Mouse (Mus musculus) forebrain, embryonic 16.5 days (tissue): ENCODE measurements around the gene 4930578G10Rik. TPM values are rescaled to one million over a fixed set of nuclear protein-coding genes. Genes with fewer than 3 reads are reported as not detected.

Experiments
- ATAC-seq: fragments of 200-750 bp; cut with Nextera tagmentation; 2 replicates; pipeline ENCODE4 v1.8.0; 2017; ENCODE audit warnings: mild to moderate bottlenecking, moderate library complexity
- H3K27ac ChIP-seq: fragments of 300-500 bp; sonication (generic); 2 replicates; pipeline ENCODE4 v1.5.1; 2014; ENCODE audit warnings: low read length, control low read depth
- H3K27me3 ChIP-seq: fragments of 300-500 bp; sonication (generic); replicated peaks from 2 replicates; pipeline ENCODE4 v1.6.1; 2014; ENCODE audit warnings: low read length; ENCODE audit not compliant: control insufficient read depth, insufficient read depth
- H3K36me3 ChIP-seq: fragments of 300-500 bp; sonication (generic); 2 replicates; pipeline ENCODE4 v1.6.1; 2014; ENCODE audit not compliant: control insufficient read depth, insufficient read depth
- H3K4me1 ChIP-seq: fragments of 300-500 bp; sonication (generic); replicated peaks from 2 replicates; pipeline ENCODE4 v1.6.1; 2014; ENCODE audit warnings: low read length; ENCODE audit not compliant: control insufficient read depth, insufficient read depth
- H3K4me2 ChIP-seq: fragments of 300-500 bp; sonication (generic); 2 replicates; pipeline ENCODE4 v1.6.1; 2014; ENCODE audit warnings: mild to moderate bottlenecking, low read length, control low read depth
- H3K4me3 ChIP-seq: fragments of 300-500 bp; sonication (generic); replicated peaks from 2 replicates; pipeline ENCODE4 v1.5.1; 2014; ENCODE audit warnings: mild to moderate bottlenecking, low read length, control low read depth
- H3K9ac ChIP-seq: fragments of 300-500 bp; sonication (generic); replicated peaks from 2 replicates; pipeline ENCODE4 v1.6.1; 2014; ENCODE audit warnings: low read depth, low read length, control low read depth
- H3K9me3 ChIP-seq: fragments of 300-500 bp; sonication (generic); 2 replicates; pipeline ENCODE4 v1.6.1; 2016; ENCODE audit warnings: low read length; ENCODE audit not compliant: control insufficient read depth
- WGBS: fragments of 180-500 bp; shearing (Covaris S2); extraction: QIAGEN DNeasy Blood & Tissue Kit; methylation state at CpG from one replicate; pipeline ENCODE4 v1.1.7; 2014; 5-methylcytosine and 5-hydroxymethylcytosine counted together
- polyA plus RNA-seq: library from polyadenylated mRNA; unstranded; fragments of >200 nt; fragmentation: Nextera tagmentation; extraction: Ambion mirVana; gene quantifications from 2 replicates; pipeline ENCODE4 v1.2.1, GENCODE M21; 2015

Gene 4930578G10Rik
- polyA plus RNA-seq, 1 experiment from 2014 or later, result not detected

DNA sequence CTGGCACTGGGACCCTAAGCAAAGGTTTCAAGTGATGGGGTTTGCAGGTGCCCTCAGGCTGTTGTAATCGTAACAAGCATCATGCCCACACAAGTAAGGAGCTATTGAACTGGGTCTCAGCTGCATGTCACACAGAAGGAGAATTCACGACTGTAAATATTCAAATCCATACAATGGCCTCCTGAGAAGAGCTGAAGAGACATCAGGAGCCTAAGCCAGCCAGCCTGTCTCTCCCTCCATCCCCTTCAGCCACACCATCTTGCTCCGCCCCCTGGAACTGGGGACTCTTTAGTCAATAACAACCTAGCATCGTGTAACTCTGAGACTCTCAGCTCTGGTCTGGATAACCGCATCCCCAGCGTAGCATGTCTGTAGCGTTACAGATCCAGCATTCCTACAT is 155.8 kb downstream of the 4930578G10Rik start:
- Histone ChIP-seq H3K4me2 (no peak overlapping the region), H3K27me3 (no peaks in the 10 kb centered on the region), H3K4me3 (no peak overlapping the region), H3K27ac (no peak overlapping the region), H3K4me1 (0 out of 2 replicates have a peak, but pooled peaks cover 6% of the 10 kb centered on the region), H3K9me3 (no peaks in the 10 kb centered on the region), H3K36me3 (no peaks in the 10 kb centered on the region), H3K9ac (no peak overlapping the region)
- 66% methylated on average over 7 of the region's 7 CpGs for WGBS
- no peak for ATAC-seq

DNA sequence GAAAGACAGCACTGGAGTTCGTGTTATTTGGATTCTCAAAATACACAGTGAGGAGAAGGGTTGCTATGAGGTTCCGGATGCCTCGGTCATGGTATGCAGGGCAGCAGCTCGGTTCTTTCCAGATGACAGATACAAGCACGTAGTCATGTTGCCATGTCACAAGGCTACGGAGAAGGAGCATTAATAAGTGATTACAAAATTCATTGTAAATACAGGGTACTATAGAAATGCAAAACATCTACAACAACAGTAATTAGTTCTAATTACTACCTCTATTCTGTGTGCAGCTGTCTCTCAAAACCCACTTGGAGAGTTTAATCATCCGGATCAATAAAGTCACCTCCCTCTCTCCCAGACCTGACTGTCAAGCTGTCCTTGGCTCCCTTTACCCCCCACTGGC is 159.8 kb downstream of the 4930578G10Rik start:
- Histone ChIP-seq H3K4me2 (no peak overlapping the region), H3K36me3 (no peaks in the 10 kb centered on the region), H3K9ac (no peak overlapping the region), H3K4me1 (0 out of 2 replicates have a peak, but pooled peaks cover 6% of the 10 kb centered on the region), H3K27me3 (no peaks in the 10 kb centered on the region), H3K4me3 (no peak overlapping the region), H3K27ac (no peak overlapping the region), H3K9me3 (no peaks in the 10 kb centered on the region)
- ATAC-seq, result peak; percentile 75
- WGBS, result 17% methylated on average over 7 of the region's 7 CpGs

Other genes starting within 250 kb of the 4930578G10Rik start
- gene Fam205a2, start 207.4 kb upstream of the 4930578G10Rik start, polyA plus RNA-seq, result not detected in 2 replicates
- not detected in 2 replicates for gene Gm10591, start 123.3 kb upstream of the 4930578G10Rik start, polyA plus RNA-seq
- not detected in 2 replicates for gene Gm2564, start 105.8 kb upstream of the 4930578G10Rik start, polyA plus RNA-seq
- not detected in 2 replicates for gene Ccl27b, start 80.3 kb upstream of the 4930578G10Rik start, polyA plus RNA-seq
- not detected in 2 replicates for gene Il11ra2, start 73.7 kb upstream of the 4930578G10Rik start, polyA plus RNA-seq
- not detected in 2 replicates for gene Ccl19, start 21.0 kb downstream of the 4930578G10Rik start, polyA plus RNA-seq
- gene Ccl21a, start 38.4 kb downstream of the 4930578G10Rik start, polyA plus RNA-seq, result 0.58 and 0.62 TPM in 2 replicates
- gene Fam205a1, start 118.3 kb downstream of the 4930578G10Rik start, polyA plus RNA-seq, result 0.15 TPM in 1 of 2 replicates, not detected in the other
- gene Gm12394, start 121.2 kb downstream of the 4930578G10Rik start, polyA plus RNA-seq, result 0.24 and 0.49 TPM in 2 replicates
- gene Fam205c, start 138.7 kb downstream of the 4930578G10Rik start, polyA plus RNA-seq, result 1.4 and 1.6 TPM in 2 replicates
- gene Phf24, start 181.1 kb downstream of the 4930578G10Rik start, polyA plus RNA-seq, result 25.2 and 33.6 TPM in 2 replicates
- 56.0 and 82.4 TPM in 2 replicates for gene Dnajb5, start 214.3 kb downstream of the 4930578G10Rik start, polyA plus RNA-seq
- 0.51 and 0.60 TPM in 2 replicates for gene 1700022I11Rik, start 234.1 kb downstream of the 4930578G10Rik start, polyA plus RNA-seq